Mouse (Mus musculus) myocyte (in vitro differentiated cells): ENCODE measurements around the gene Dram1. TPM values are rescaled to one million over a fixed set of nuclear protein-coding genes. Genes with fewer than 3 reads are reported as not detected.

Experiments
- H3K27me3 ChIP-seq: one replicate; pipeline ENCODE4 v1.6.1; 2011; ENCODE audit not compliant: control insufficient read depth, insufficient read depth, insufficient read length
- H3K36me3 ChIP-seq: one replicate; pipeline ENCODE4 v1.6.1; 2011; ENCODE audit not compliant: control insufficient read depth, insufficient read depth
- H3K4me2 ChIP-seq: one replicate; pipeline ENCODE4 v1.6.1; 2011; ENCODE audit warnings: low read depth, control low read depth
- H3K4me3 ChIP-seq: one replicate; pipeline ENCODE4 v1.5.1; 2011; ENCODE audit warnings: mild to moderate bottlenecking, control low read depth, moderate library complexity
- H3K79me2 ChIP-seq: one replicate; pipeline ENCODE4 v1.6.1; 2011; ENCODE audit not compliant: control insufficient read depth, insufficient read depth
- H3ac ChIP-seq: one replicate; pipeline ENCODE4 v1.6.1; 2011; ENCODE audit not compliant: control insufficient read depth, insufficient read length
- CEBPB ChIP-seq: IDR thresholded peaks from 2 replicates; pipeline ENCODE4 v1.6.1; 2011; ENCODE audit warnings: mild to moderate bottlenecking, moderate library complexity; ENCODE audit not compliant: poor library complexity, insufficient read depth, severe bottlenecking
- E2F4 ChIP-seq: IDR thresholded peaks from one replicate; pipeline ENCODE4 v1.6.1; 2011; ENCODE audit warnings: mild to moderate bottlenecking, control low read depth, moderate library complexity; ENCODE audit not compliant: insufficient read depth
- MAX ChIP-seq: IDR thresholded peaks from one replicate; pipeline ENCODE4 v1.6.1; 2011; ENCODE audit warnings: low read depth, mild to moderate bottlenecking, control low read depth
- MYOD1 ChIP-seq, 3 experiments: IDR thresholded peaks; one replicate each; pipeline ENCODE4 v1.6.1; 2011; ENCODE audit warnings: control low read depth in 2 of 3, low read depth in 2 of 3, mild to moderate bottlenecking in 2 of 3, moderate library complexity in 1 of 3; ENCODE audit not compliant: insufficient read length in 2 of 3, control insufficient read depth in 1 of 3
- MYOG ChIP-seq, 3 experiments: IDR thresholded peaks; one replicate each; pipeline ENCODE4 v1.6.1; 2011; ENCODE audit warnings: control low read depth in 2 of 3, low read depth in 2 of 3, mild to moderate bottlenecking in 2 of 3; ENCODE audit not compliant: insufficient read length in 2 of 3, control insufficient read depth in 1 of 3, insufficient read depth in 1 of 3
- POLR2A ChIP-seq: IDR thresholded peaks from one replicate; pipeline ENCODE4 v1.6.1; 2011; ENCODE audit warnings: low read depth, mild to moderate bottlenecking, control low read depth, moderate library complexity; ENCODE audit not compliant: insufficient read length
- POLR2AphosphoS2 ChIP-seq: IDR thresholded peaks from one replicate; pipeline ENCODE4 v1.6.1; 2011; ENCODE audit warnings: low read depth, control low read depth; ENCODE audit not compliant: insufficient read length
- REST ChIP-seq: IDR thresholded peaks from one replicate; pipeline ENCODE4 v1.6.1; 2011; ENCODE audit warnings: mild to moderate bottlenecking, control low read depth, moderate library complexity; ENCODE audit not compliant: insufficient read depth, insufficient read length
- SRF ChIP-seq: IDR thresholded peaks from one replicate; pipeline ENCODE4 v1.6.1; 2011; ENCODE audit warnings: low read depth; ENCODE audit not compliant: control insufficient read depth, insufficient read length
- TCF12 ChIP-seq: IDR thresholded peaks from one replicate; pipeline ENCODE4 v1.6.1; 2011; ENCODE audit warnings: mild to moderate bottlenecking, control low read depth; ENCODE audit not compliant: poor library complexity, insufficient read depth, severe bottlenecking
- TCF3 ChIP-seq: IDR thresholded peaks from one replicate; pipeline ENCODE4 v1.6.1; 2011; ENCODE audit warnings: low read depth, control low read depth; ENCODE audit not compliant: insufficient read length
- USF1 ChIP-seq: IDR thresholded peaks from one replicate; pipeline ENCODE4 v1.6.1; 2011; ENCODE audit warnings: low read depth, mild to moderate bottlenecking, control low read depth, moderate library complexity
- polyA plus RNA-seq: library from polyadenylated mRNA; unstranded; fragments of >200 nt; fragmentation: generic; extraction: Trizol; gene quantifications from one replicate; pipeline ENCODE4 v1.2.1, GENCODE M21; 2012; ENCODE audit warnings: missing spikeins

Dram1 gene
- polyA plus RNA-seq, 1 experiment = 1.7 TPM

DNA sequence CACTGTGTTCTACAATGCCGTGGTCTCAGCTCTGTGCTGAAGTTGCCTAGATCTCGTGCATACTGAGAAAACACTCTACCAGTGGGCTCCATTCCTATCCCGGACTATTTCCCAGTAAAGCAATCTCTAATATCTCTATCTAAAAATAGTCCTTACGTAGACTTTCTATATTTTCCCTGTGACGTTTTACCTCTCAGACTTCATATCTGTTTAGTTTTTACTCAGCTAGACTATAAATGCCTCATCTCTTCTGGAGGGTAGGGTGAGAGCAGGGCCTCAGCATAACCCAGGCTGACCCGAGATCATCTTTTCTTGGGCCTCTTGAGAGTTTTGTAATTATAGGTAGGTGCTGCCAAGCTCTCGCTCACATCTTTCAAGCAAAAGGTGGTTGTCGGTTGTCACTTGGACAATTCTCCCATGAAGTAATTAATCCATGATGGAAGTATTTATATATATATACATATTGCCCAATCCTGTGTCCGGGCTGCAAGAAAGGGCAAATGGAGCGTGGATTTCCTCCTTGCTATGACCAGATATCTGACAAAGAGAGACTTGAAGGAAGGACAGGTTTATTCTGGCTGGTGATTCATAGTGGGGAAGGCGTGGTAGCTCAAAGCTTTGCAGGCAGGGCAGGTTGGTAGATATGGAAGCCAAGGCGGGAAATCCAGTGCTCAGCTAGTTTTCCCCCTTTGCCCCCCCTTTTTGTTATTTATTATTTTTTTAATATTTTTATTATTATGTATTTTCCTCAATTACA, 29.2 kb upstream of the Dram1 start:
- no peaks in the 10 kb centered on the region for H3K27me3 ChIP-seq
- no peak overlapping the region for H3ac ChIP-seq
- H3K4me3 ChIP-seq = no peak overlapping the region
- no peaks in the 10 kb centered on the region for H3K36me3 ChIP-seq
- H3K4me2 ChIP-seq = no peak overlapping the region
- no peak for TF ChIP-seq POLR2AphosphoS2
- no peaks in the 10 kb centered on the region for H3K79me2 ChIP-seq

DNA sequence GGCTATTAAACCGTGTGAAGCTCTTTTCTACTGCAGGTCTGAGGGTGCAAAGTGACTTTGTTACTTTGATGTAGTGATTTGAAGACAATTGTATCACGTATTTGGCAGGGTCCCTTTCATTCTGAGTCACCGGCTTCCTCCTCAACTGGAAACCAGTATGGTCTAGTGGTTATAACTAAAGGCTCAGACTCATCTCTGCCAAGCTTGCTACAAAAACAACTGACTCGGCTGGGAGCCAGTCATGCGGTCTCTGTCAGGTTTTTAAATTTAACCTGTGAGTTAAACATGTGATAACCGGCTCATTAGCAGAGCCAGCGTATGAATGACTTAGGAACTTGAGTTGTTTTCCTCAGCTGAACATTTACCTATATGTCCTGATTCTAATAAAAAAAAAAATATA, 26.9 kb upstream of the Dram1 start:
- TF ChIP-seq TCF12 = no peak
- Histone ChIP-seq H3K36me3 (no peaks in the 10 kb centered on the region), H3K4me3 (no peak overlapping the region), H3ac (no peak overlapping the region), H3K27me3 (no peaks in the 10 kb centered on the region), H3K4me2 (peak overlapping the region; percentile 52), H3K79me2 (no peaks in the 10 kb centered on the region)

DNA sequence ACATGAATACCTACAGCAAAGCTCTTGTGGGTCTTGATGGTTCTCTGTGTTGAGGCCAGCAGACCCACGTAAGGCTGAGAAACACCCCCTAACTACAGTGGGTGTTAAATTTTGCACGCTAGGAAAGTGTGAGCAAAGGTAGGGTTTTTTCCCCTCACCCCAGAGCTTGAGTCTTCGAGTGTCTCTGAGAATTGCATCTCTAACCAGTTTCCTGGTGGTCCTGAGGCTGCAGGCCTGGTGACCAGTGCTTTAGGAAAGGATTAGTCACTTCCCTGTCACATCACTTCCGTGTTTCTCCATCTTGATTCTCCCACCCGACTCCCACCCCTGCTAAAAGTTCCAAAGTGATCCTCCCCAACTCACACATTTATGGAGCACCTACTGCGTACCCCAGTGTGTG, 25.3 kb upstream of the Dram1 start:
- TF ChIP-seq MYOD1 (IDR thresholded peaks at IDR 0.05; ENCODE audit: control insufficient read depth in 1 of 3, insufficient read length in 2 of 3, low read depth in 2 of 3) (no peak), POLR2AphosphoS2 (no peak), MYOG (IDR thresholded peaks at IDR 0.05; ENCODE audit: control insufficient read depth in 1 of 3, insufficient read depth in 1 of 3, insufficient read length in 2 of 3, low read depth in 2 of 3) (no peak), TCF12 (no peak), E2F4 (no peak), POLR2A (no peak), MAX (no peak), TCF3 (no peak)
- H3K27me3 ChIP-seq = no peaks in the 10 kb centered on the region
- H3K4me2 ChIP-seq = no peak overlapping the region
- no peak overlapping the region for H3ac ChIP-seq
- no peaks in the 10 kb centered on the region for H3K36me3 ChIP-seq
- H3K4me3 ChIP-seq = no peak overlapping the region
- no peaks in the 10 kb centered on the region for H3K79me2 ChIP-seq

DNA sequence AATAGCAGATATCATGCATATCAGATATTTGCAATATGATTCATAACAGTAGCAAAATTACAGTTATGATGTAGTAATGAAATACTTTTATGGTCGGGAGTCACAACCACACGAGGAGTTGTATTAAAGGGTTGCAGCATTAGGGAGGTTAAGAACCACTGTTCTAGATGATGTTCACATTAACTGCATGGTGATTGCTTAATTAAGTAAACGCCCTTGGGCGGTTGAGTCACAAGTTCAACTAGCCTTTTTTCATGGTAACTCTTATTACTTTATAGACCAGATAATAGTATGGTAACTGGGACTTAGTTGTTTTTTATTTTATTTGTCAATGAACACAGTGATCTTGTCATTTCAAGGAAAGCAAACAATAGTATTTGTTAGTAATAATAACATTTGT, 24.1 kb upstream of the Dram1 start:
- H3K4me3 ChIP-seq = no peak overlapping the region
- no peaks in the 10 kb centered on the region for H3K36me3 ChIP-seq
- H3ac ChIP-seq = no peak overlapping the region
- H3K4me2 ChIP-seq = no peak overlapping the region
- no peaks in the 10 kb centered on the region for H3K79me2 ChIP-seq
- H3K27me3 ChIP-seq = no peaks in the 10 kb centered on the region
- no peak for TF ChIP-seq MYOG (IDR thresholded peaks at IDR 0.05; ENCODE audit: control insufficient read depth in 1 of 3, insufficient read depth in 1 of 3, insufficient read length in 2 of 3, low read depth in 2 of 3)
- no peak for TF ChIP-seq TCF3
- TF ChIP-seq E2F4 = no peak
- TF ChIP-seq USF1 = no peak
- no peak for TF ChIP-seq REST
- no peak for TF ChIP-seq CEBPB
- TF ChIP-seq MYOD1 (IDR thresholded peaks at IDR 0.05; ENCODE audit: control insufficient read depth in 1 of 3, insufficient read length in 2 of 3, low read depth in 2 of 3) = no peak
- TF ChIP-seq SRF = no peak
- TF ChIP-seq POLR2A = no peak
- no peak for TF ChIP-seq POLR2AphosphoS2
- TF ChIP-seq TCF12 = no peak
- no peak for TF ChIP-seq MAX

DNA sequence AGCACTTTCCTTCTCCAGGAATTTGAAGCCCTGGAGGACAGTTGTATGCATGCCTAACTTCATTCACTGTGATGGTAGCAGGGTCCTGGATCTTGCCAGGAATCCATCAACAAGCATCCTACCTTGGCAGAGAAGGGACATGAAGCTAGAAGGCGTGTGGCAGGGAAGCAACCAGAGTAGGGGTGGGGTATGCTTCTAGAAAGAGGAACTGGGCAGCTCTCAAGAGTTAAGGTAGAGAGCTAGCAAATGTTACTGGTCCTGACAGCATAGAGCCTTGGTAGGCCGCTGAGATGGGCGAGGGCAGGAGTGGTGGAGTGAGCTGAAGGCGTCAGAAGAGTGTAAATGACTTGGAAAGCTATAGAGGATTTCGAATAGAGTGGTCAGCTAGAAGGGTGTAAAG, 20.4 kb upstream of the Dram1 start:
- Histone ChIP-seq H3K79me2 (no peaks in the 10 kb centered on the region), H3K36me3 (no peaks in the 10 kb centered on the region), H3K4me2 (no peak overlapping the region), H3K4me3 (no peak overlapping the region), H3K27me3 (no peaks in the 10 kb centered on the region), H3ac (no peak overlapping the region)
- TF ChIP-seq REST (no peak), POLR2AphosphoS2 (no peak), MAX (no peak), POLR2A (no peak), SRF (no peak), E2F4 (no peak)

DNA sequence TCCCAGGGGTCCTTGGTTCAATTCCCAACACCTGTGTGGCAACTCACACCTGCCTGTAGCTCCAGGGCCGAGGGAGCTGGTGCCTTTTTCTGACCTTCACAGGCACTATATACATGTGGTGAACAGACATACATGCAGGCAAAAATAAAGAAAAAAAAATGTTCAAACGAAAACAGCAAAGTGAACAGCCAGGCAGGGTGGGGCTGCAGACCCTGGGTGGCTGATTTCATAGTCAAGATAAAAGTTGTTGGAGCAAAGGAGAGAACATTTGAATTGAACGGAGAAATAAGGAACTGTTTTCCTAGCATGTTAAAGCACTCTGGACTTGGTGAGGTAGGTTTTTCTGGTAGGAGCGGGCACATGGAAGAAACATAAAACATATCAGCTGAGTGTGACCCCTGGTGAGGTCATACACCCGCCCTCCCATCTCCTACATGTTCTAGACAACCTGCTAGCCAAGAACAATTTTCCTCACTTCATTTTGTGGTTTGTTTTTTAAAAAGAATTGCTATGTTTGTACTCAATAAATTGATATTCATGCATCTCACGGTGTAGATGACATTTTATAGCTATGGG, 19.9 kb upstream of the Dram1 start:
- TF ChIP-seq E2F4 = no peak
- TF ChIP-seq REST = no peak
- TF ChIP-seq POLR2A = no peak
- no peak for TF ChIP-seq MAX
- no peak for TF ChIP-seq TCF3
- TF ChIP-seq POLR2AphosphoS2 = no peak
- no peak for TF ChIP-seq TCF12
- no peak for TF ChIP-seq MYOG (IDR thresholded peaks at IDR 0.05; ENCODE audit: control insufficient read depth in 1 of 3, insufficient read depth in 1 of 3, insufficient read length in 2 of 3, low read depth in 2 of 3)
- no peak for TF ChIP-seq MYOD1 (IDR thresholded peaks at IDR 0.05; ENCODE audit: control insufficient read depth in 1 of 3, insufficient read length in 2 of 3, low read depth in 2 of 3)
- no peak for TF ChIP-seq CEBPB
- H3K79me2 ChIP-seq = no peaks in the 10 kb centered on the region
- H3K4me2 ChIP-seq = no peak overlapping the region
- H3K27me3 ChIP-seq = no peaks in the 10 kb centered on the region
- H3K4me3 ChIP-seq = no peak overlapping the region
- H3ac ChIP-seq = no peak overlapping the region
- no peaks in the 10 kb centered on the region for H3K36me3 ChIP-seq
